Mouse (Mus musculus): ENCODE measurements around the gene Tstd3. TPM values are rescaled to one million over a fixed set of nuclear protein-coding genes. Genes with fewer than 3 reads are reported as not detected.

Gene Tstd3
- total and polyA plus RNA-seq, 3 experiments = 11.7 to 18.5 TPM; not detected in 1

DNA sequence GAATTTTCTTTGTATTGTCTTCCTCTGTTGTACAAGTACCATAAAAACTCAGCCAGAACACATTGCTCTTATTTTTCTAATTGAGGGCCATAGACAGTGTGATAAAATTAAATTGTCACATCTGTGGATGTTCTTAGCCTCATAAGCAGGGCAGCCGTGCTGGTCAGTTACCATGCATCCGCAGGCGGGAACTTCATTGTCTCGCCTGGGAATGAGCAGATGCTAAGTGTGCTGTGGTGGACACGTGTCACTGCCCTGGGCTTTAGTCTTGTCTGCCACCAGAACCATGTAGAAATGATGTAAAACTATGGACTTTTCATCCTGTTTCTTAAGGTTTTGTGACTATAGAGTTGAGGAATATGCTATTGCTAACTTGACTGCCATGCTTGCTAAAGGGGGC lies 40.2 kb upstream of the Tstd3 start:
- DNase-seq (ENCODE audit: low read depth, low spot score) = no peak
- no peaks in the 10 kb centered on the region for H3K9me3 ChIP-seq (replicated peaks; ENCODE audit: insufficient read depth, low read length)
- no peak overlapping the region for H3K9ac ChIP-seq (ENCODE audit: control insufficient read depth, low read depth, low read length, poor library complexity, severe bottlenecking)
- H3K27ac ChIP-seq (ENCODE audit: control insufficient read depth, low read depth, low read length) = no peak overlapping the region
- no peaks in the 10 kb centered on the region for H3K4me1 ChIP-seq (ENCODE audit: control insufficient read depth in 1 of 2, insufficient read depth in 2 of 2, low read length in 2 of 2)
- TF ChIP-seq MAX (IDR thresholded peaks at IDR 0.05; ENCODE audit: low read length) = no peak
- no peak for TF ChIP-seq ZNF384 (IDR thresholded peaks at IDR 0.05; ENCODE audit: low read depth, low read length)
- TF ChIP-seq EP300 (IDR thresholded peaks at IDR 0.05; ENCODE audit: low read depth in 1 of 2, low read length in 2 of 2) = no peak
- TF ChIP-seq ETS1 (IDR thresholded peaks at IDR 0.05; ENCODE audit: low read depth, low read length) = no peak
- TF ChIP-seq RCOR1 (IDR thresholded peaks at IDR 0.05; ENCODE audit: low read depth, low read length) = no peak
- TF ChIP-seq USF1 (IDR thresholded peaks at IDR 0.05; ENCODE audit: low read depth, low read length) = no peak
- no peak for TF ChIP-seq SIN3A (IDR thresholded peaks at IDR 0.05; ENCODE audit: low read length)
- no peak for TF ChIP-seq MXI1 (IDR thresholded peaks at IDR 0.05; ENCODE audit: low read depth, low read length)
- H3K27me3 ChIP-seq (ENCODE audit: control insufficient read depth in 1 of 2, insufficient read depth in 2 of 2, low read length in 2 of 2) = no peaks in the 10 kb centered on the region
- H3K79me2 ChIP-seq (ENCODE audit: control insufficient read depth, insufficient read depth, low read length, poor library complexity) = no peaks in the 10 kb centered on the region
- peaks cover 0 to 6% of the 10 kb centered on the region in 2 experiments; a peak in 2 of 4 replicates for H3K36me3 ChIP-seq (ENCODE audit: control insufficient read depth in 1 of 2, insufficient read depth in 2 of 2, low read length in 2 of 2)
- H3K4me3 ChIP-seq (ENCODE audit: control insufficient read depth in 1 of 2, insufficient read depth in 1 of 2, low read depth in 2 of 2, low read length in 2 of 2) = no peak overlapping the region

GRCm38 (mm10) chr4:21801620-21802019 lies 34.6 kb upstream of the Tstd3 start:
- DNase-seq (ENCODE audit: low read depth, low spot score) = peak; percentile 13
- no peaks in the 10 kb centered on the region for H3K79me2 ChIP-seq (ENCODE audit: control insufficient read depth, insufficient read depth, low read length, poor library complexity)
- H3K36me3 ChIP-seq (ENCODE audit: control insufficient read depth in 1 of 2, insufficient read depth in 2 of 2, low read length in 2 of 2) = peaks cover 6 to 19% of the 10 kb centered on the region in 2 experiments
- H3K9me3 ChIP-seq (replicated peaks; ENCODE audit: insufficient read depth, low read length) = no peaks in the 10 kb centered on the region
- no peaks in the 10 kb centered on the region for H3K27me3 ChIP-seq (ENCODE audit: control insufficient read depth in 1 of 2, insufficient read depth in 2 of 2, low read length in 2 of 2)
- no peak overlapping the region for H3K27ac ChIP-seq (ENCODE audit: control insufficient read depth, low read depth, low read length)
- no peak overlapping the region for H3K9ac ChIP-seq (ENCODE audit: control insufficient read depth, low read depth, low read length, poor library complexity, severe bottlenecking)
- TF ChIP-seq EP300 (IDR thresholded peaks at IDR 0.05; ENCODE audit: low read depth in 1 of 2, low read length in 2 of 2) (peak in 1 of 2 experiments; percentile 20; a peak in 1 of 4 replicates), ZC3H11A (IDR thresholded peaks at IDR 0.05; ENCODE audit: low read depth, low read length) (no peak)
- no peak overlapping the region for H3K4me3 ChIP-seq (ENCODE audit: control insufficient read depth in 1 of 2, insufficient read depth in 1 of 2, low read depth in 2 of 2, low read length in 2 of 2)
- no peaks in the 10 kb centered on the region for H3K4me1 ChIP-seq (ENCODE audit: control insufficient read depth in 1 of 2, insufficient read depth in 2 of 2, low read length in 2 of 2)

DNA sequence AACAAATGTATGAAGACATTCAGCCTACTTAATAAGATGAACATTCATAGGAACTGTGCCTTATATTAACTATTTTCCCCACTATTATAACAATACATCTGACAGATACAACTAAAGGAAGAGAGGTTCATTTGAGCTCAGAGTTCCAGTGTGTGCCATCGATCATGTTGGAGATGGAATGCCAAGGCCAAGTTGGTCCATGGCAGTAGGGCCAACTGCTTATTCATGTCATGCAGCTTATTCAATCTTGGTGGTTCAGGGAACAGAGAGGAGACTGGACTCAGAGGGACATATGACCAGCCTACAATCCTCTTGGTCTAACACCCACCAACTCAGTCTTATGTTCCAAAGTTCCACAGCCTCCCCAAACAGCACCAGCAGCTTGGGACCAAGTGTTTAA lies 34.0 kb upstream of the Tstd3 start:
- Histone ChIP-seq H3K9me3 (replicated peaks; ENCODE audit: insufficient read depth, low read length) (no peaks in the 10 kb centered on the region), H3K9ac (ENCODE audit: control insufficient read depth, low read depth, low read length, poor library complexity, severe bottlenecking) (no peak overlapping the region), H3K36me3 (ENCODE audit: control insufficient read depth in 1 of 2, insufficient read depth in 2 of 2, low read length in 2 of 2) (peaks cover 6 to 19% of the 10 kb centered on the region in 2 experiments), H3K79me2 (ENCODE audit: control insufficient read depth, insufficient read depth, low read length, poor library complexity) (no peaks in the 10 kb centered on the region), H3K27me3 (ENCODE audit: control insufficient read depth in 1 of 2, insufficient read depth in 2 of 2, low read length in 2 of 2) (no peaks in the 10 kb centered on the region), H3K4me1 (ENCODE audit: control insufficient read depth in 1 of 2, insufficient read depth in 2 of 2, low read length in 2 of 2) (no peaks in the 10 kb centered on the region), H3K27ac (ENCODE audit: control insufficient read depth, low read depth, low read length) (no peak overlapping the region), H3K4me3 (ENCODE audit: control insufficient read depth in 1 of 2, insufficient read depth in 1 of 2, low read depth in 2 of 2, low read length in 2 of 2) (no peak overlapping the region)
- no peak for TF ChIP-seq USF1 (IDR thresholded peaks at IDR 0.05; ENCODE audit: low read depth, low read length)
- no peak for TF ChIP-seq ZNF384 (IDR thresholded peaks at IDR 0.05; ENCODE audit: low read depth, low read length)
- TF ChIP-seq NELFE (IDR thresholded peaks at IDR 0.05; ENCODE audit: low read depth, low read length) = no peak
- no peak for TF ChIP-seq POLR2A (IDR thresholded peaks at IDR 0.05; ENCODE audit: control insufficient read depth in 1 of 2, insufficient read depth in 1 of 2, low read depth in 1 of 2, low read length in 2 of 2, poor library complexity in 1 of 2)
- TF ChIP-seq USF2 (IDR thresholded peaks at IDR 0.05; ENCODE audit: borderline replicate concordance in 1 of 2, insufficient read depth in 1 of 2, low read depth in 1 of 2, low read length in 2 of 2) = no peak
- TF ChIP-seq ELF1 (IDR thresholded peaks at IDR 0.05; ENCODE audit: low read depth, low read length) = no peak
- TF ChIP-seq RAD21 (IDR thresholded peaks at IDR 0.05; ENCODE audit: low read depth, low read length) = no peak
- TF ChIP-seq TBP (IDR thresholded peaks at IDR 0.05; ENCODE audit: low read depth, low read length) = no peak
- TF ChIP-seq GABPA (IDR thresholded peaks at IDR 0.05; ENCODE audit: low read depth, low read length) = no peak
- no peak for TF ChIP-seq UBTF (IDR thresholded peaks at IDR 0.05; ENCODE audit: borderline replicate concordance, insufficient read depth, low read depth, low read length)
- no peak for TF ChIP-seq POLR2AphosphoS5 (IDR thresholded peaks at IDR 0.05; ENCODE audit: borderline replicate concordance, low read depth, low read length)
- TF ChIP-seq BHLHE40 (IDR thresholded peaks at IDR 0.05; ENCODE audit: borderline replicate concordance, low read depth, low read length) = no peak
- TF ChIP-seq MAX (IDR thresholded peaks at IDR 0.05; ENCODE audit: low read length) = no peak
- no peak for DNase-seq (ENCODE audit: low read depth, low spot score)

Data from MEL (cell line).